Mouse (Mus musculus) liver, embryonic 15.5 days (tissue): ENCODE data around the gene Lpar1. TPM values are rescaled to one million over a fixed set of nuclear protein-coding genes. Genes with fewer than 3 reads are reported as not detected.

Experiments used
- ATAC-seq: fragments of 200-750 bp; cut with Nextera tagmentation; 2 replicates; pipeline ENCODE4 v1.8.0; 2017; ENCODE audit warnings: moderate number of reproducible peaks, mild to moderate bottlenecking, moderate library complexity; ENCODE audit not compliant: insufficient read depth
- H3K27ac ChIP-seq: fragments of 300-500 bp; sonication (generic); replicated peaks from 2 replicates; pipeline ENCODE4 v1.5.1; 2015; ENCODE audit warnings: mild to moderate bottlenecking, inconsistent platforms
- H3K27me3 ChIP-seq: fragments of 300-500 bp; sonication (generic); 2 replicates; pipeline ENCODE4 v1.6.1; 2015; ENCODE audit warnings: mild to moderate bottlenecking, inconsistent platforms
- H3K36me3 ChIP-seq: fragments of 300-500 bp; sonication (generic); replicated peaks from 2 replicates; pipeline ENCODE4 v1.6.1; 2015; ENCODE audit warnings: moderate library complexity, mild to moderate bottlenecking, inconsistent platforms
- H3K4me1 ChIP-seq: fragments of 300-500 bp; sonication (generic); replicated peaks from 2 replicates; pipeline ENCODE4 v1.6.1; 2015; ENCODE audit warnings: inconsistent platforms
- H3K4me2 ChIP-seq: fragments of 300-500 bp; sonication (generic); 2 replicates; pipeline ENCODE4 v1.6.1; 2015; ENCODE audit warnings: moderate library complexity, mild to moderate bottlenecking, inconsistent platforms
- H3K4me3 ChIP-seq: fragments of 300-500 bp; sonication (generic); replicated peaks from 2 replicates; pipeline ENCODE4 v1.5.1; 2015; ENCODE audit warnings: mild to moderate bottlenecking, inconsistent platforms
- H3K9ac ChIP-seq: fragments of 300-500 bp; sonication (generic); 2 replicates; pipeline ENCODE4 v1.6.1; 2015; ENCODE audit warnings: moderate library complexity, mild to moderate bottlenecking, inconsistent platforms
- H3K9me3 ChIP-seq: fragments of 300-500 bp; sonication (generic); replicated peaks from 2 replicates; pipeline ENCODE4 v1.6.1; 2016; ENCODE audit warnings: inconsistent platforms
- WGBS: fragments of 180-500 bp; shearing (Covaris S2); methylation state at CpG from one replicate; pipeline ENCODE4 v1.1.7; 2015; ENCODE audit warnings: mixed read lengths; ENCODE audit not compliant: insufficient replicate concordance; 5-methylcytosine and 5-hydroxymethylcytosine counted together
- polyA plus RNA-seq: library from polyadenylated mRNA; unstranded; fragments of >200 nt; fragmentation: Nextera tagmentation; extraction: Ambion mirVana; gene quantifications from 2 replicates; pipeline ENCODE4 v1.2.1, GENCODE M21; 2015

The Lpar1 gene
- 2.5 and 2.8 TPM in 2 replicates for polyA plus RNA-seq

GRCm38 (mm10) chr4:58553631-58554358 is at the start of gene Lpar1:
TSS of gene Lpar1 (minus strand) at chr4:58553898.
- H3K4me2 ChIP-seq: peak within 1 kb of the TSS; percentile 70
- no peak within 1 kb of the TSS; the same call in 1 of the 2 replicates for H3K9ac ChIP-seq
- 9% methylated on average over 19 of the region's 19 CpGs for WGBS
- no peaks in the 10 kb centered on the region for H3K36me3 ChIP-seq
- peaks cover 5% of the 10 kb centered on the region for H3K4me1 ChIP-seq
- H3K27me3 ChIP-seq: peaks cover 33% of the 10 kb centered on the region
- H3K27ac ChIP-seq: no peak within 1 kb of the TSS
- peak within 1 kb of the TSS; percentile 55 for H3K4me3 ChIP-seq
- ATAC-seq: no peak
- no peaks in the 10 kb centered on the region for H3K9me3 ChIP-seq

DNA sequence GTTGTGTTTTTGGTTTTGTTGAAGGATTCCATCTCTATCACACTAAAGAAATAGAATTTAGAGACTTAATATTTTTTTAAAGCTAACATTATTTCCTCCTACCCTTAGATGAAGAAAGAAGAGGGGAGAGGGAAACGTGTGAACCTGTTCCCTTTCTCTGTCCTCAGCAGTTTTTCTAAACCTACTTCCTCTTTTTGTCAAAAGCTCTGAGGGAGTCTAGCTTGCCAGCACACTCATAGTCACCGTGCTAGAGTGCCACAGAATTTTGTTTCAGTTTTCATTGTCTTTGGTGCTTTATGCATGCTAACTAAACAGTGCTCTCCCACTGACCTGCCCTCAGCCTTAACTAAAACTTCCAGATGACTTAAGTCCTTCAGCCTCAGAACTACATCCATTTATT is 32.2 kb upstream of the Lpar1 start:
- Histone ChIP-seq H3K9ac (no peak overlapping the region), H3K27me3 (no peaks in the 10 kb centered on the region), H3K4me1 (no peaks in the 10 kb centered on the region), H3K36me3 (no peaks in the 10 kb centered on the region), H3K27ac (no peak overlapping the region), H3K4me2 (no peak overlapping the region), H3K4me3 (no peak overlapping the region), H3K9me3 (no peaks in the 10 kb centered on the region)
- 11% methylated on average over 2 of the region's 2 CpGs for WGBS
- no peak for ATAC-seq

GRCm38 (mm10) chr4:58581191-58581590 is 27.5 kb upstream of the Lpar1 start:
- Histone ChIP-seq H3K4me3 (no peak overlapping the region), H3K4me1 (no peaks in the 10 kb centered on the region), H3K9me3 (no peaks in the 10 kb centered on the region), H3K4me2 (no peak overlapping the region), H3K9ac (no peak overlapping the region), H3K36me3 (no peaks in the 10 kb centered on the region), H3K27ac (no peak overlapping the region), H3K27me3 (no peaks in the 10 kb centered on the region)
- 41% methylated on average over 7 of the region's 7 CpGs for WGBS
- no peak for ATAC-seq

- no peak for ATAC-seq
- no peak overlapping the region for H3K4me2 ChIP-seq
- H3K9me3 ChIP-seq: no peaks in the 10 kb centered on the region
- H3K4me3 ChIP-seq: no peak overlapping the region
- WGBS: 68% methylated on average over 5 of the region's 5 CpGs
- no peak overlapping the region for H3K9ac ChIP-seq
- no peaks in the 10 kb centered on the region for H3K36me3 ChIP-seq
- H3K27me3 ChIP-seq: no peaks in the 10 kb centered on the region
- H3K4me1 ChIP-seq: no peaks in the 10 kb centered on the region
- H3K27ac ChIP-seq: no peak overlapping the region
Measured at GRCm38 (mm10) chr4:58580516-58580915, 26.8 kb upstream of the Lpar1 start.

DNA sequence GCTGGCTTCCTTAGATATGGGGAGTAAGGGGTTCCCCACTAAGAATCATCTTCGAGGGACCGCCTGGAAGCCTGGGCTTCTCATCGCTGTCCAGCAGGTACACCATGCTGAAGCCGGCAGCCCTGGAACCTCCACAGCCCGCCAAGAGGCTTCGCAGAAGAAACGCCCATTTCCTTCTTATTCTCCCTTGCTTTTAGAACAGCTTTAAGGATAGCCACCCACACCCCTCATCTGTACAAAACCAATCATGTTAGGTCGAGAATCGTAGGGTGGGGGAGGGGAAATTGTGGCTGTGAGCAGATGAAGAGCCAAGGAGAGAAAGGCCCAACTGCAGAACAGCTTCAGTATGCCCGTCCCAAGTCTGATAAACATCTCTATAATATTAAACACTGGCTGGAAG is 26.4 kb upstream of the Lpar1 start:
- no peak for ATAC-seq
- no peaks in the 10 kb centered on the region for H3K4me1 ChIP-seq
- no peaks in the 10 kb centered on the region for H3K27me3 ChIP-seq
- H3K9ac ChIP-seq: no peak overlapping the region
- H3K27ac ChIP-seq: no peak overlapping the region
- no peak overlapping the region for H3K4me2 ChIP-seq
- WGBS: 58% methylated on average over 10 of the region's 10 CpGs
- no peaks in the 10 kb centered on the region for H3K9me3 ChIP-seq
- H3K4me3 ChIP-seq: no peak overlapping the region
- no peaks in the 10 kb centered on the region for H3K36me3 ChIP-seq

DNA sequence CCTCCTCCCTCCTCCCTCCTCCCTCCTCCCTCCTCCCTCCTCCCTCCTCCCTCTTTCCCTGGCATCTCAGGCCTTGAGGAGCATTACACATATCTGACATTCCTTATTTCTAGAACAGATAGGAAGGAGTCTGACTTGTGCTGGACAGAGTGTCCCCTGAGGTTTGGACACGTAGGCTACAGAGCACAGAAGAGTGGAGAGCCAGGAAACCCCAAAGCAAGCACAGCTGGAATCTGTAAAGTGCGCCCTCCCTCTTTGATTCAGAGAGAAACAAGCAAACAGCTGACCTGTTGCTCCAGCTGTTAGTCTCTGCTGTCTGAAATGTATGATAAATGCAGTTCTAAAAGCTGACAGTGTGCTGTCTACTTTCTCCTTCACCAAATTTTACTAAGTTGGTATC is 24.8 kb upstream of the Lpar1 start:
- Histone ChIP-seq H3K27ac (no peak overlapping the region), H3K36me3 (no peaks in the 10 kb centered on the region), H3K4me1 (no peaks in the 10 kb centered on the region), H3K9me3 (no peaks in the 10 kb centered on the region), H3K9ac (no peak overlapping the region), H3K27me3 (no peaks in the 10 kb centered on the region), H3K4me2 (no peak overlapping the region), H3K4me3 (no peak overlapping the region)
- ATAC-seq: no peak
- 46% methylated on average over 2 of the region's 2 CpGs for WGBS

DNA sequence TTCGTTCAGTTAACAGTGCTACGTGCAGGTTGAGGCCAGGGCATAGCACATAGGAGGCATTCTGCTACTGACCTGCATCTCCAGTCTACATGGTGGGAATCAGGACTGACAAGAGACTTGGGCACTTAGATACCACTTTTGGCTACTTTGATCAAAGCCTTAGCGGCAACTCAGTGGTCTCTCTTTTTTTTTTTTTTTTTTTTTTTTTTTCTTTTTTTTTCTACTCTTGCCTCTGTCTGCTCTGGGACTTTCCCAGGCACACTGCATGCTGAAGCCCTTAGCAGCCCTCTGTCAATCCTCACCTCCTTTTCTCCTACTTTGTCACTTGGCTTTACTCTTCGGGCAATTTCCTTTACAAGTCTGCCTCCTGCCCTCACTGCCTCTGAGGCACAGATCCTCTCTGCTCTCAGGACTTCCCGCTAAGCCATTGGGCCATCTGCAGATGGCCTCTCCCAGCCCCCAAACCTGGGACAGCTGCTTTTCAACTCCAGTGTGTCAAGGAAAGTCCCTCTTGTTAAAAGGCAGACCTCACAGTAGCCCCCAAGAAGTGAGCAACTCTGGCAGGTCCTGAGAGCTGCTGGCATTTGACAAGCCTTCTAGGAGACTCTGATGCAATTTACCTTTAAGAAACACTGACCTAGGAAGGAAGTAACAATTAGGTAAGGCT is 23.8 kb upstream of the Lpar1 start:
- H3K4me2 ChIP-seq: no peak overlapping the region
- no peaks in the 10 kb centered on the region for H3K9me3 ChIP-seq
- no peaks in the 10 kb centered on the region for H3K36me3 ChIP-seq
- no peak for ATAC-seq
- no peak overlapping the region for H3K4me3 ChIP-seq
- no peak overlapping the region for H3K27ac ChIP-seq
- no peak overlapping the region for H3K9ac ChIP-seq
- no peaks in the 10 kb centered on the region for H3K27me3 ChIP-seq
- no peaks in the 10 kb centered on the region for H3K4me1 ChIP-seq
- 51% methylated on average over 5 of the region's 5 CpGs for WGBS

DNA sequence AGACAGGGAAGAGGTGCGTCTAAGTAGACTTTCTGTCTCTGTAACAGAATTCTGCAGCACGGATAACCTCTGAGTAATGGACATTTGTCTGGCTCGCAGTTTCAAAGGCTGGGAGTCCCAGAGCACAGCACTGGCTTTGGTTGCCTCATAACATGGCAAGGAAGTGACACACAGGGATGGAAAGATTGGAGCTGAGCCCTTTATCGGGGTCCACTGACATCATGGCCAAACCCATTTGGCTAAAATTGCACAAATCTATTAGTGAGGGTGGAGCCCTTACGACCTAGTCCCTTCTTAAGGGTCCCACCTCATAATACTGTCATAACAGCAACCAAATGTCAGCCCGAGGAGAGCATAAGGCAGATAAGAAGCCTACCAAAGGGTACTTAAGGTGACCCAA is 22.1 kb upstream of the Lpar1 start:
- 59% methylated on average over 6 of the region's 6 CpGs for WGBS
- Histone ChIP-seq H3K4me1 (no peaks in the 10 kb centered on the region), H3K4me3 (no peak overlapping the region), H3K4me2 (no peak overlapping the region), H3K9me3 (no peaks in the 10 kb centered on the region), H3K27ac (no peak overlapping the region), H3K36me3 (no peaks in the 10 kb centered on the region), H3K27me3 (no peaks in the 10 kb centered on the region), H3K9ac (no peak overlapping the region)
- no peak for ATAC-seq

DNA sequence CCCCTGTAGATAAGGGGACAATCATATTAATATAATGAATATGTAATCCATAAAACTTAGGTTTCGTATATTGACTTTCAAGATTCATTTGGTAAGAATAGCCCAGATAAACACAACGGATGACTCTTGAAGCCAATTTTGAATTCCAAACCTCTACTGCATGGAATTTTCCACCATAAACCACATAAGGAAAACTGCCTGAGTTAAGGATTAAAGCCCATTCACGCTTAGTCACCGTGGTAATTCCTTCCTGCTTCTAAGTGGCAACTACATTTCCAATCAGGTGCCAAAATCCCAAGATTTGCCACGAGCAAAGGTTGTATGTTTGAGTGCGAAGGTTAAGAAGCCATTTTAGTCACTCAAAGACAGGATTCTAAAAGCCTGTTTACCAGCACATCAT is 20.3 kb upstream of the Lpar1 start:
- ATAC-seq: no peak

GRCm38 (mm10) chr4:58572446-58572845 is 18.7 kb upstream of the Lpar1 start:
- H3K9me3 ChIP-seq: no peaks in the 10 kb centered on the region
- H3K27me3 ChIP-seq: no peaks in the 10 kb centered on the region
- ATAC-seq: no peak
- no peak overlapping the region for H3K27ac ChIP-seq
- no peak overlapping the region for H3K4me2 ChIP-seq
- no peak overlapping the region for H3K9ac ChIP-seq
- no peak overlapping the region for H3K4me3 ChIP-seq
- no peaks in the 10 kb centered on the region for H3K4me1 ChIP-seq
- 38% methylated on average over 2 of the region's 2 CpGs for WGBS
- H3K36me3 ChIP-seq: no peaks in the 10 kb centered on the region

More for the DNA sequence above, 20.3 kb upstream of the Lpar1 start:
- Histone ChIP-seq H3K9me3 (no peaks in the 10 kb centered on the region), H3K27ac (no peak overlapping the region), H3K4me3 (no peak overlapping the region), H3K36me3 (no peaks in the 10 kb centered on the region), H3K9ac (no peak overlapping the region), H3K4me1 (no peaks in the 10 kb centered on the region), H3K4me2 (no peak overlapping the region), H3K27me3 (no peaks in the 10 kb centered on the region)
- WGBS: 59% methylated on average over 6 of the region's 6 CpGs

DNA sequence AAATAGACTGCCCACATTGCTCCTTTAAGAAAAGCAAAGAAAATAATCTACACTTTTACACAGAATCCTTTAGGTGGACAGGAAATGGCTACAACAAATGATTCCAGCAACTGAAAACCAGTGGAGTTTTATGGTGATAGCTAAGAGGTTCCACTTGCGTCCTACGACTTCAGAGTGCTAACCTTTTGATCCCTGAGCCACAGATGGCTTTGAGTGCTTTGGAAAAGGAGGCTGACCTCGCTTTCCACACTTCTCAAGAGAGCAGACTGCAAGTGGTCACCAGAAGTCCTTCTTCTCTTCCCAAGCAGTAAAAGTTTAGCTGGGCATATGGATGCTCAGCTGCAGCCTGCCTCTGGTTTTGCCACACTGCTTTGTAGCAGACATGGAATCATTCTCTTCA is 18.0 kb upstream of the Lpar1 start:
- no peaks in the 10 kb centered on the region for H3K9me3 ChIP-seq
- ATAC-seq: no peak
- no peak overlapping the region for H3K4me2 ChIP-seq
- no peaks in the 10 kb centered on the region for H3K36me3 ChIP-seq
- H3K4me3 ChIP-seq: no peak overlapping the region
- H3K9ac ChIP-seq: no peak overlapping the region
- H3K27ac ChIP-seq: no peak overlapping the region
- WGBS: 42% methylated on average over 3 of the region's 3 CpGs
- no peaks in the 10 kb centered on the region for H3K4me1 ChIP-seq
- H3K27me3 ChIP-seq: no peaks in the 10 kb centered on the region
